Comparison of ENCODE assay signal across 13 mouse cellular contexts in the genomic region with DNA sequence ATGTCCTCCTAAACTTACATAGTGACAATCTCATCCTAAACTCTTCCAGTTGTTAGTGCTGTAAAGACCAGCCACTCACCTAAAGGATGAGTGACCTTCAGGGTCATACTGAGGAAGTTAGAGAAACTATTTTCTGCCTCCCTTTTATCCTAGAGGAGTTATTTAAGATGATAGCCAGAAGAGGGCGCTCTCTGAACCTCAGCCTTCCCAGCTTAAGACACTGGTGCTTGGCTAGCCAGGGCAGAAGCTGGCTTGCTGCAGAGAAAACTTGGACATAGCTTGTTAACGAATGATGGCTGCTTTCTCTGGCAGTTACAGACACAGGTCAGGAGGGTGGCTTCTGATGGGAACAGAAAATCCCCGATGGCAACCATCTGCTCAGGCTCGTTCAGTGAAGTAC.
DNase-seq lines count a peak whose midpoint lies in the region; ATAC-seq and TF ChIP-seq lines count a peak whose summit lies in the region.
"Had no signal": no experiment of that assay in that cellular context is flagged by ENCODE, and none has a peak within 500 bp of the region (broad histone marks: within the 10 kb centered on the region; RNA-seq: fewer than 3 reads in every experiment).

No protein-coding gene starts in this region.

- H3K4me1 ChIP-seq in heart, embryonic 10.5 days, result no peaks in the 10 kb centered on the region
- H3K4me1 ChIP-seq in lung, embryonic 14.5 days (ENCODE audit: insufficient read depth), result no peaks in the 10 kb centered on the region
- H3K4me1 ChIP-seq: embryonic facial prominence, embryonic 15.5 days; hindbrain, embryonic 13.5 days had no signal

- H3K4me3 ChIP-seq in heart, embryonic 10.5 days, result no peak overlapping the region
- H3K4me3 ChIP-seq in lung, embryonic 14.5 days (ENCODE audit: low read depth, low read length), result no peak overlapping the region
- H3K4me3 ChIP-seq: embryonic facial prominence, embryonic 15.5 days; hindbrain, embryonic 13.5 days had no signal

- no peaks in the 10 kb centered on the region for H3K36me3 ChIP-seq in heart, embryonic 10.5 days
- no peaks in the 10 kb centered on the region for H3K36me3 ChIP-seq in lung, embryonic 14.5 days (ENCODE audit: insufficient read depth)
- H3K36me3 ChIP-seq: embryonic facial prominence, embryonic 15.5 days; hindbrain, embryonic 13.5 days had no signal

- H3K27ac ChIP-seq in heart, embryonic 10.5 days, result no peak overlapping the region
- no peak overlapping the region for H3K27ac ChIP-seq in lung, embryonic 14.5 days (ENCODE audit: low read depth)
- H3K27ac ChIP-seq: embryonic facial prominence, embryonic 15.5 days; hindbrain, embryonic 13.5 days had no signal

- peak; percentile 24 for DNase-seq in heart, embryonic 10.5 days (ENCODE audit: low spot score)
- DNase-seq in heart, adult 8-10 months (ENCODE audit: low spot score), result no peak
- peak; percentile 25 for DNase-seq in lung, embryonic 14.5 days
- DNase-seq in lung, adult 18-20 months, result no peak
- peak; percentile 8 for DNase-seq in NIH3T3 (ENCODE audit: low read depth)
- peak; percentile 46 for DNase-seq in embryo, embryonic 11 days
- DNase-seq in left cerebral cortex, postnatal 4 days, result no peak
- no peak for DNase-seq in spleen, adult 12 weeks (ENCODE audit: low spot score)
- DNase-seq: adrenal gland, adult 8-10 months; cerebellum, adult 8-10 months; lung, adult 2 months had no signal

- no peak for ATAC-seq in lung, embryonic 14.5 days (ENCODE audit: insufficient read depth)

- H3K4me2 ChIP-seq in lung, embryonic 14.5 days, result no peak overlapping the region
- H3K4me2 ChIP-seq: embryonic facial prominence, embryonic 15.5 days; hindbrain, embryonic 13.5 days had no signal

- WGBS in heart, embryonic 10.5 days, result 63% methylated on average over 4 of the region's 4 CpGs
- 43% methylated on average over 4 of the region's 4 CpGs for WGBS in lung, embryonic 14.5 days

- no peaks in the 10 kb centered on the region for H3K27me3 ChIP-seq in heart, embryonic 10.5 days (ENCODE audit: insufficient read depth, poor library complexity, severe bottlenecking)
- H3K27me3 ChIP-seq in lung, embryonic 14.5 days (ENCODE audit: insufficient read depth, low read length), result no peaks in the 10 kb centered on the region
- H3K27me3 ChIP-seq: embryonic facial prominence, embryonic 15.5 days; hindbrain, embryonic 13.5 days had no signal

- peak; percentile 27 for TF ChIP-seq CTCF in lung, embryonic 14.5 days (IDR thresholded peaks at IDR 0.05; ENCODE audit: low read depth)

- H3K9ac ChIP-seq in lung, embryonic 14.5 days, result no peak overlapping the region
- H3K9ac ChIP-seq: embryonic facial prominence, embryonic 15.5 days; hindbrain, embryonic 13.5 days had no signal

- H3K9me3 ChIP-seq in heart, embryonic 10.5 days, result no peaks in the 10 kb centered on the region
- H3K9me3 ChIP-seq in lung, embryonic 14.5 days (ENCODE audit: low read depth, low read length), result no peaks in the 10 kb centered on the region
- H3K9me3 ChIP-seq: embryonic facial prominence, embryonic 15.5 days; hindbrain, embryonic 13.5 days had no signal

- intact Hi-C loops in left cerebral cortex, postnatal 4 days (cut with DNase I), result no loop called here

Comparison
In these comparisons a context has a peak if more than half of its experiments do, and no peak if none do; other contexts are left out.
1. DNase-seq: peak in heart, embryonic 10.5 days (single experiment), lung, embryonic 14.5 days (single experiment), NIH3T3 (single experiment) and embryo, embryonic 11 days (single experiment); none in heart, adult 8-10 months (single experiment), lung, adult 18-20 months (0 of 2), left cerebral cortex, postnatal 4 days (single experiment) and spleen, adult 12 weeks (single experiment).